ENCODE assay signal across 30 mouse cellular contexts in genomic region chr7:5076931-5077330, GRCm38 (mm10). TPM values are rescaled to one million over a fixed set of nuclear protein-coding genes. Genes with fewer than 3 reads are reported as not detected.
A peak's percentile ranks its signal among the peaks of the same experiment; 100 is the strongest.
DNase-seq lines count a peak whose midpoint lies in the region; ATAC-seq and TF ChIP-seq lines count a peak whose summit lies in the region.
"Had no signal": no experiment of that assay in that cellular context is flagged by ENCODE, and none has a peak within 500 bp of the region (broad histone marks: within the 10 kb centered on the region; RNA-seq: fewer than 3 reads in every experiment).

No protein-coding gene starts in this region.

- H3K9ac ChIP-seq in ES-Bruce4 (ENCODE audit: low read depth, poor library complexity, severe bottlenecking), result no peak overlapping the region
- H3K9ac ChIP-seq in liver, embryonic 15.5 days, result no peak overlapping the region
- H3K9ac ChIP-seq in midbrain, postnatal 0 days (replicated peaks; ENCODE audit: low read length, poor library complexity, severe bottlenecking), result no peak overlapping the region
- H3K9ac ChIP-seq: embryonic facial prominence, embryonic 15.5 days; hindbrain, embryonic 12.5 days; limb, embryonic 13.5 days; lung, embryonic 14.5 days; midbrain, embryonic 15.5 days; neural tube, embryonic 13.5 days had no signal

- peak overlapping the region; percentile 30 for H3K4me3 ChIP-seq in erythroblast, embryonic 14.5 days (replicated peaks)
- H3K4me3 ChIP-seq in ES-Bruce4 (ENCODE audit: low read depth, low read length), result no peak overlapping the region
- no peak overlapping the region for H3K4me3 ChIP-seq in liver, embryonic 15.5 days (replicated peaks)
- no peak overlapping the region for H3K4me3 ChIP-seq in midbrain, embryonic 10.5 days
- H3K4me3 ChIP-seq in midbrain, postnatal 0 days (ENCODE audit: low read depth, low read length), result no peak overlapping the region
- H3K4me3 ChIP-seq: embryonic facial prominence, embryonic 15.5 days; hindbrain, embryonic 12.5 days; limb, embryonic 13.5 days; megakaryocyte, embryonic 14.5 days; midbrain, embryonic 15.5 days; myocyte; neural tube, embryonic 13.5 days had no signal

- TF ChIP-seq POLR2A in ES-Bruce4 (IDR thresholded peaks at IDR 0.05; ENCODE audit: insufficient read depth, low read length), result no peak

- H3K4me2 ChIP-seq in liver, embryonic 15.5 days, result peak overlapping the region; percentile 27; the same call in 1 of the 2 replicates
- no peak overlapping the region for H3K4me2 ChIP-seq in midbrain, postnatal 0 days (ENCODE audit: low read depth, low read length, poor library complexity, severe bottlenecking)
- H3K4me2 ChIP-seq: embryonic facial prominence, embryonic 15.5 days; hindbrain, embryonic 12.5 days; limb, embryonic 13.5 days; lung, embryonic 14.5 days; midbrain, embryonic 15.5 days; neural tube, embryonic 13.5 days had no signal

- ATAC-seq in erythroblast, adult 5-6 weeks (replicated peaks; ENCODE audit: low FRiP score, poor library complexity, severe bottlenecking), result no peak
- no peak for ATAC-seq in liver, embryonic 15.5 days (ENCODE audit: insufficient read depth)
- ATAC-seq in midbrain, postnatal 0 days (ENCODE audit: low FRiP score), result no peak
- ATAC-seq: midbrain, embryonic 15.5 days had no signal

- no peak for TF ChIP-seq CTCF in ES-Bruce4 (IDR thresholded peaks at IDR 0.05; ENCODE audit: low read depth, low read length)
- no peak for TF ChIP-seq CTCF in midbrain, postnatal 0 days (IDR thresholded peaks at IDR 0.05)

- 45% methylated on average over 2 of the region's 2 CpGs for WGBS in liver, embryonic 15.5 days (ENCODE audit: insufficient replicate concordance)
- 93% methylated on average over 2 of the region's 2 CpGs for WGBS in midbrain, embryonic 10.5 days
- 91% methylated on average over 2 of the region's 2 CpGs for WGBS in midbrain, postnatal 0 days

- DNase-seq in c-Kit-positive CD71-positive TER-119-positive erythroid progenitor cells, embryonic 14.5 days (ENCODE audit: low spot score), result peak; percentile 67
- no peak for DNase-seq in cerebellum, postnatal 10 days
- no peak for DNase-seq in midbrain, embryonic 10.5 days (ENCODE audit: low spot score)
- DNase-seq in midbrain, postnatal 0 days (ENCODE audit: low spot score), result no peak
- DNase-seq: adrenal gland, postnatal 10 days; cerebellum, adult 9-10 months; heart, postnatal 10 days; kidney, adult 2 months; lung, embryonic 14.5 days; thymus, postnatal 14 days had no signal

- TF ChIP-seq EP300 in ES-Bruce4 (IDR thresholded peaks at IDR 0.05; ENCODE audit: insufficient read depth, low read depth, low read length), result no peak

- H3K4me1 ChIP-seq in erythroblast, embryonic 14.5 days (ENCODE audit: control insufficient read depth), result peaks cover 80% of the 10 kb centered on the region
- H3K4me1 ChIP-seq in ES-Bruce4 (ENCODE audit: control insufficient read depth, insufficient read depth, low read length), result no peaks in the 10 kb centered on the region
- peaks cover 80% of the 10 kb centered on the region for H3K4me1 ChIP-seq in liver, embryonic 15.5 days (replicated peaks)
- H3K4me1 ChIP-seq in midbrain, embryonic 10.5 days, result peaks cover 16% of the 10 kb centered on the region
- H3K4me1 ChIP-seq in midbrain, postnatal 0 days (ENCODE audit: insufficient read depth, low read length), result 0 out of 2 replicates have a peak, but pooled peaks cover 5% of the 10 kb centered on the region

- H3K27me3 ChIP-seq in erythroblast, embryonic 14.5 days (ENCODE audit: control insufficient read depth), result no peaks in the 10 kb centered on the region
- H3K27me3 ChIP-seq in ES-Bruce4 (ENCODE audit: control insufficient read depth, insufficient read depth, low read length, poor library complexity, severe bottlenecking), result no peaks in the 10 kb centered on the region
- no peaks in the 10 kb centered on the region for H3K27me3 ChIP-seq in liver, embryonic 15.5 days
- no peaks in the 10 kb centered on the region for H3K27me3 ChIP-seq in midbrain, embryonic 10.5 days (ENCODE audit: low read depth, poor library complexity, severe bottlenecking)
- H3K27me3 ChIP-seq in midbrain, postnatal 0 days (ENCODE audit: insufficient read depth, low read length), result no peaks in the 10 kb centered on the region
- H3K27me3 ChIP-seq: embryonic facial prominence, embryonic 15.5 days; hindbrain, embryonic 12.5 days; limb, embryonic 13.5 days; megakaryocyte, embryonic 14.5 days; midbrain, embryonic 15.5 days; neural tube, embryonic 13.5 days had no signal

- peak overlapping the region; percentile 74; the same call in 1 of the 2 replicates for H3K27ac ChIP-seq in ES-Bruce4 (ENCODE audit: insufficient read depth, low read length)
- peak overlapping the region; percentile 76 for H3K27ac ChIP-seq in liver, embryonic 15.5 days (replicated peaks)
- H3K27ac ChIP-seq in midbrain, embryonic 10.5 days (replicated peaks), result no peak overlapping the region
- no peak overlapping the region for H3K27ac ChIP-seq in midbrain, postnatal 0 days (ENCODE audit: low read depth, low read length)
- H3K27ac ChIP-seq: embryonic facial prominence, embryonic 15.5 days; hindbrain, embryonic 12.5 days; kidney, postnatal 0 days; limb, embryonic 13.5 days; midbrain, embryonic 15.5 days; neural tube, embryonic 13.5 days had no signal

- H3K9me3 ChIP-seq in erythroblast, embryonic 14.5 days (ENCODE audit: control insufficient read depth, low read length), result no peaks in the 10 kb centered on the region
- H3K9me3 ChIP-seq in ES-Bruce4 (replicated peaks; ENCODE audit: control insufficient read depth, insufficient read depth, low read length, poor library complexity, severe bottlenecking), result no peaks in the 10 kb centered on the region
- H3K9me3 ChIP-seq in liver, embryonic 15.5 days (replicated peaks), result no peaks in the 10 kb centered on the region
- no peaks in the 10 kb centered on the region for H3K9me3 ChIP-seq in midbrain, embryonic 10.5 days (replicated peaks)
- H3K9me3 ChIP-seq in midbrain, postnatal 0 days (ENCODE audit: low read length), result no peaks in the 10 kb centered on the region
- H3K9me3 ChIP-seq: embryonic facial prominence, embryonic 15.5 days; hindbrain, embryonic 12.5 days; limb, embryonic 13.5 days; megakaryocyte, embryonic 14.5 days; midbrain, embryonic 15.5 days; neural tube, embryonic 13.5 days had no signal

- H3K36me3 ChIP-seq in erythroblast, embryonic 14.5 days (ENCODE audit: control insufficient read depth), result peaks cover 80% of the 10 kb centered on the region
- peaks cover 66% of the 10 kb centered on the region for H3K36me3 ChIP-seq in ES-Bruce4 (ENCODE audit: control insufficient read depth, insufficient read depth, low read length, poor library complexity, severe bottlenecking)
- H3K36me3 ChIP-seq in liver, embryonic 15.5 days (replicated peaks), result peaks cover 73% of the 10 kb centered on the region
- peaks cover 77% of the 10 kb centered on the region for H3K36me3 ChIP-seq in midbrain, embryonic 10.5 days
- peaks cover 58% of the 10 kb centered on the region for H3K36me3 ChIP-seq in midbrain, postnatal 0 days (ENCODE audit: insufficient read depth, low read length)

RNA-seq across cellular contexts. Expression of gene Epn1, which starts 3.1 kb away (rescaled TPM):
- 227 and 231 TPM in 2 replicates for polyA plus RNA-seq in erythroblast, embryonic 14.5 days (2012)
- total RNA-seq in erythroblast, adult 5-6 weeks (2015; ENCODE audit: low replicate concordance), result 42.2 and 42.5 TPM in 2 replicates
- total RNA-seq in erythroblast, adult 5-6 weeks (2017; ENCODE audit: low replicate concordance), result 51.2 and 86.8 TPM in 2 replicates
- polyA plus RNA-seq in ES-Bruce4 (2011; ENCODE audit: insufficient read depth, insufficient read length, low read depth, missing spikeins), result 68.8 and 69.1 TPM in 2 replicates
- 49.2 and 54.5 TPM in 2 replicates for polyA plus RNA-seq in liver, embryonic 15.5 days (2015; fragmentation: Nextera tagmentation; extraction: Ambion mirVana)
- polyA plus RNA-seq in midbrain, embryonic 10.5 days (2016; fragmentation: Nextera tagmentation; extraction: Ambion mirVana), result 56.1 and 60.7 TPM in 2 replicates
- total RNA-seq in midbrain, postnatal 0 days (2014; rRNA removed), result 399 and 484 TPM in 2 replicates
- polyA plus RNA-seq in midbrain, postnatal 0 days (2015; fragmentation: Nextera tagmentation; extraction: Ambion mirVana), result 130 and 134 TPM in 2 replicates

RNA-seq across cellular contexts. Expression of gene U2af2, which starts 15.0 kb away (rescaled TPM):
- polyA plus RNA-seq in erythroblast, embryonic 14.5 days (2012), result 43.1 and 44.9 TPM in 2 replicates
- 42.3 and 45.8 TPM in 2 replicates for total RNA-seq in erythroblast, adult 5-6 weeks (2015; ENCODE audit: low replicate concordance)
- total RNA-seq in erythroblast, adult 5-6 weeks (2017; ENCODE audit: low replicate concordance), result 48.8 and 56.9 TPM in 2 replicates
- polyA plus RNA-seq in ES-Bruce4 (2011; ENCODE audit: insufficient read depth, insufficient read length, low read depth, missing spikeins), result 236 and 262 TPM in 2 replicates
- polyA plus RNA-seq in liver, embryonic 15.5 days (2015; fragmentation: Nextera tagmentation; extraction: Ambion mirVana), result 59.4 and 60.8 TPM in 2 replicates
- polyA plus RNA-seq in midbrain, embryonic 10.5 days (2016; fragmentation: Nextera tagmentation; extraction: Ambion mirVana), result 176 and 180 TPM in 2 replicates
- total RNA-seq in midbrain, postnatal 0 days (2014; rRNA removed), result 157 and 161 TPM in 2 replicates
- 74.7 and 78.2 TPM in 2 replicates for polyA plus RNA-seq in midbrain, postnatal 0 days (2015; fragmentation: Nextera tagmentation; extraction: Ambion mirVana)

RNA-seq across cellular contexts. Expression of gene Zfp580, which starts 25.6 kb away (rescaled TPM):
- polyA plus RNA-seq in erythroblast, embryonic 14.5 days (2012), result 0.10 and 0.26 TPM in 2 replicates
- not detected in 2 replicates for total RNA-seq in erythroblast, adult 5-6 weeks (2015; ENCODE audit: low replicate concordance)
- total RNA-seq in erythroblast, adult 5-6 weeks (2017; ENCODE audit: low replicate concordance), result 0.26 TPM in 1 of 2 replicates, not detected in the other
- polyA plus RNA-seq in ES-Bruce4 (2011; ENCODE audit: insufficient read depth, insufficient read length, low read depth, missing spikeins), result 14.0 and 16.0 TPM in 2 replicates
- 1.7 and 2.0 TPM in 2 replicates for polyA plus RNA-seq in liver, embryonic 15.5 days (2015; fragmentation: Nextera tagmentation; extraction: Ambion mirVana)
- polyA plus RNA-seq in midbrain, embryonic 10.5 days (2016; fragmentation: Nextera tagmentation; extraction: Ambion mirVana), result 41.2 and 51.2 TPM in 2 replicates
- 55.6 and 77.7 TPM in 2 replicates for total RNA-seq in midbrain, postnatal 0 days (2014; rRNA removed)
- 154 and 157 TPM in 2 replicates for polyA plus RNA-seq in midbrain, postnatal 0 days (2015; fragmentation: Nextera tagmentation; extraction: Ambion mirVana)

RNA-seq across cellular contexts. Expression of gene Zfp784, which starts 38.7 kb away (rescaled TPM):
- polyA plus RNA-seq in erythroblast, embryonic 14.5 days (2012), result 0.06 and 0.09 TPM in 2 replicates
- total RNA-seq in erythroblast, adult 5-6 weeks (2015; ENCODE audit: low replicate concordance), result not detected in 2 replicates
- total RNA-seq in erythroblast, adult 5-6 weeks (2017; ENCODE audit: low replicate concordance), result 0.84 TPM in 1 of 2 replicates, not detected in the other
- 0.30 TPM in 1 of 2 replicates, not detected in the other for polyA plus RNA-seq in ES-Bruce4 (2011; ENCODE audit: insufficient read depth, insufficient read length, low read depth, missing spikeins)
- polyA plus RNA-seq in liver, embryonic 15.5 days (2015; fragmentation: Nextera tagmentation; extraction: Ambion mirVana), result 1.2 and 1.4 TPM in 2 replicates
- 2.8 and 4.2 TPM in 2 replicates for polyA plus RNA-seq in midbrain, embryonic 10.5 days (2016; fragmentation: Nextera tagmentation; extraction: Ambion mirVana)
- total RNA-seq in midbrain, postnatal 0 days (2014; rRNA removed), result 5.0 and 8.0 TPM in 2 replicates
- 4.3 and 5.4 TPM in 2 replicates for polyA plus RNA-seq in midbrain, postnatal 0 days (2015; fragmentation: Nextera tagmentation; extraction: Ambion mirVana)

RNA-seq across cellular contexts. Expression of gene Rfpl4, which starts 39.8 kb away (rescaled TPM):
- polyA plus RNA-seq in erythroblast, embryonic 14.5 days (2012), result not detected in 2 replicates
- total RNA-seq in erythroblast, adult 5-6 weeks (2015; ENCODE audit: low replicate concordance), result not detected in 2 replicates
- total RNA-seq in erythroblast, adult 5-6 weeks (2017; ENCODE audit: low replicate concordance), result not detected in 2 replicates
- not detected in 2 replicates for polyA plus RNA-seq in ES-Bruce4 (2011; ENCODE audit: insufficient read depth, insufficient read length, low read depth, missing spikeins)
- polyA plus RNA-seq in liver, embryonic 15.5 days (2015; fragmentation: Nextera tagmentation; extraction: Ambion mirVana), result not detected in 2 replicates
- polyA plus RNA-seq in midbrain, embryonic 10.5 days (2016; fragmentation: Nextera tagmentation; extraction: Ambion mirVana), result not detected in 2 replicates
- not detected in 2 replicates for total RNA-seq in midbrain, postnatal 0 days (2014; rRNA removed)
- polyA plus RNA-seq in midbrain, postnatal 0 days (2015; fragmentation: Nextera tagmentation; extraction: Ambion mirVana), result not detected in 2 replicates
- total RNA-seq: adrenal gland, postnatal 10 days; common myeloid progenitor, adult 5-6 weeks; gastrocnemius, adult 18-20 months; heart, postnatal 10 days; layer of hippocampus, postnatal 25 days; left cerebral cortex, postnatal 14 days had no signal
- polyA plus RNA-seq: embryonic facial prominence, embryonic 15.5 days; forebrain, embryonic 11.5 days; gonadal fat pad, adult 2 months; hindbrain, embryonic 12.5 days; kidney, adult 2 months; kidney, postnatal 0 days; limb, embryonic 13.5 days; lung, embryonic 14.5 days; midbrain, embryonic 15.5 days; myocyte; neural tube, embryonic 13.5 days; spleen, adult 2 months; stomach, embryonic 14.5 days had no signal

Comparison
In these comparisons a context has a peak if more than half of its experiments do, and no peak if none do; other contexts are left out.
1. H3K27ac ChIP-seq: peak in ES-Bruce4 (single experiment) and liver, embryonic 15.5 days (single experiment); none in midbrain, embryonic 10.5 days (single experiment) and midbrain, postnatal 0 days (single experiment).